Mouse (Mus musculus) brain, embryonic 14.5 days (tissue): Measurements from ENCODE around the gene Usp16. TPM values are rescaled to one million over a fixed set of nuclear protein-coding genes. Genes with fewer than 3 reads are reported as not detected.
"Not testable (repeated sequence)": the region's sequence is repeated elsewhere in the genome, so short reads cannot be mapped to it uniquely, and the experiment has no call there.

ENCODE experiments used
- DNase-seq: peaks from one replicate; pipeline ENCODE4 v3.0.0-alpha.2; 2011; ENCODE audit warnings: low read depth
- CTCF ChIP-seq: fragments of 200-500 bp; IDR thresholded peaks from 2 replicates; pipeline ENCODE4 v1.5.1; 2012; ENCODE audit warnings: inconsistent platforms, mild to moderate bottlenecking, moderate library complexity, borderline replicate concordance; ENCODE audit not compliant: insufficient read depth, insufficient read length; ENCODE audit errors: extremely low read depth
- POLR2A ChIP-seq: fragments of 200-500 bp; IDR thresholded peaks from 2 replicates; pipeline ENCODE4 v1.6.1; 2012; ENCODE audit warnings: mild to moderate bottlenecking, inconsistent platforms, borderline replicate concordance; ENCODE audit not compliant: poor library complexity, insufficient read depth, insufficient read length, severe bottlenecking; ENCODE audit errors: extremely low read depth
- polyA plus RNA-seq: library from polyadenylated mRNA; depleted of rRNA; stranded (reverse); fragments of >200 nt; gene quantifications from 2 replicates; pipeline ENCODE4 v1.2.3, GENCODE M21; 2012

Usp16 gene
- polyA plus RNA-seq, 1 experiment, result 60.4 TPM

- no peak for DNase-seq
- TF ChIP-seq POLR2A (no peak), CTCF (no peak)
Measured at GRCm38 (mm10) chr16:87442291-87442690, 12.2 kb upstream of the Usp16 start.

GRCm38 (mm10) chr16:87443245-87443644, 11.3 kb upstream of the Usp16 start:
- TF ChIP-seq POLR2A (no peak), CTCF (no peak)

GRCm38 (mm10) chr16:87444071-87444470, 10.4 kb upstream of the Usp16 start:
- TF ChIP-seq CTCF (no peak), POLR2A (no peak)
- no peak for DNase-seq

More at GRCm38 (mm10) chr16:87443245-87443644, 11.3 kb upstream of the Usp16 start:
- no peak for DNase-seq

GRCm38 (mm10) chr16:87445110-87445509, 9.4 kb upstream of the Usp16 start:
- TF ChIP-seq CTCF (no peak), POLR2A (no peak)
- no peak for DNase-seq

GRCm38 (mm10) chr16:87445528-87445927, 9.0 kb upstream of the Usp16 start:
- no peak for TF ChIP-seq CTCF
- no peak for TF ChIP-seq POLR2A
- DNase-seq, result no peak

- no peak for DNase-seq
- TF ChIP-seq POLR2A (no peak), CTCF (no peak)
Measured at GRCm38 (mm10) chr16:87453226-87453625, 1.3 kb upstream of the Usp16 start.

- DNase-seq, result no peak
- TF ChIP-seq POLR2A (no peak), CTCF (no peak)
Measured at GRCm38 (mm10) chr16:87455180-87455611, 693 bp downstream of the Usp16 start.

GRCm38 (mm10) chr16:87458752-87459151, 4.2 kb downstream of the Usp16 start:
- DNase-seq, result no peak
- TF ChIP-seq CTCF, result no peak
- TF ChIP-seq POLR2A, result no peak

GRCm38 (mm10) chr16:87470579-87470978, 16.1 kb downstream of the Usp16 start:
- no peak for TF ChIP-seq POLR2A
- no peak for TF ChIP-seq CTCF
- DNase-seq, result no peak

GRCm38 (mm10) chr16:87484367-87484766, 29.9 kb downstream of the Usp16 start:
- TF ChIP-seq CTCF (no peak), POLR2A (no peak)
- no peak for DNase-seq

- DNase-seq, result no peak
- TF ChIP-seq CTCF (no peak), POLR2A (no peak)
Measured at GRCm38 (mm10) chr16:87486739-87487138, 32.2 kb downstream of the Usp16 start.

- DNase-seq, result no peak
- no peak for TF ChIP-seq CTCF
- no peak for TF ChIP-seq POLR2A
Measured at GRCm38 (mm10) chr16:87488605-87489004, 34.1 kb downstream of the Usp16 start.

- not testable (repeated sequence) for DNase-seq
Measured at GRCm38 (mm10) chr16:87492191-87492792, 37.8 kb downstream of the Usp16 start.
